Mouse (Mus musculus) intestine, embryonic 14.5 days (tissue): ENCODE results near the gene Ccdc122. TPM values are rescaled to one million over a fixed set of nuclear protein-coding genes. Genes with fewer than 3 reads are reported as not detected.
"Not testable (repeated sequence)": the region's sequence is repeated elsewhere in the genome, so short reads cannot be mapped to it uniquely, and the experiment has no call there.

Experiments
- ATAC-seq: fragments of 200-750 bp; cut with Nextera tagmentation; replicated peaks from 2 replicates; pipeline ENCODE4 v1.8.0; 2017; ENCODE audit warnings: low read depth, moderate number of reproducible peaks, moderate TSS enrichment, moderate library complexity; ENCODE audit not compliant: low FRiP score, low TSS enrichment
- DNase-seq: peaks from one replicate; pipeline ENCODE4 v3.0.0-alpha.2; 2018; ENCODE audit warnings: low spot score
- H3K27ac ChIP-seq: fragments of 300-500 bp; sonication (generic); 2 replicates; pipeline ENCODE4 v1.5.1; 2014; ENCODE audit warnings: low read depth, mild to moderate bottlenecking, control low read depth
- H3K27me3 ChIP-seq: fragments of 300-500 bp; sonication (generic); replicated peaks from 2 replicates; pipeline ENCODE4 v1.6.1; 2014; ENCODE audit warnings: low read length, control low read depth; ENCODE audit not compliant: control insufficient read depth, insufficient read depth
- H3K36me3 ChIP-seq: fragments of 300-500 bp; sonication (generic); 2 replicates; pipeline ENCODE4 v1.6.1; 2014; ENCODE audit warnings: low read length, control low read depth; ENCODE audit not compliant: control insufficient read depth, insufficient read depth
- H3K4me1 ChIP-seq: fragments of 300-500 bp; sonication (generic); replicated peaks from 2 replicates; pipeline ENCODE4 v1.6.1; 2014; ENCODE audit warnings: low read length, control low read depth, mixed read lengths; ENCODE audit not compliant: control insufficient read depth, insufficient read depth
- H3K4me2 ChIP-seq: fragments of 300-500 bp; sonication (generic); 2 replicates; pipeline ENCODE4 v1.6.1; 2014; ENCODE audit warnings: low read length
- H3K4me3 ChIP-seq: fragments of 300-500 bp; sonication (generic); 2 replicates; pipeline ENCODE4 v1.5.1; 2014; ENCODE audit warnings: low read depth, low read length, control low read depth, mixed read lengths
- H3K9ac ChIP-seq: fragments of 300-500 bp; sonication (generic); 2 replicates; pipeline ENCODE4 v1.6.1; 2014; ENCODE audit warnings: mild to moderate bottlenecking, low read length
- H3K9me3 ChIP-seq: fragments of 300-500 bp; sonication (generic); 2 replicates; pipeline ENCODE4 v1.6.1; 2016; ENCODE audit warnings: low read length, control low read depth; ENCODE audit not compliant: control insufficient read depth
- WGBS: fragments of 180-500 bp; shearing (Covaris S2); extraction: QIAGEN DNeasy Blood & Tissue Kit; methylation state at CpG from one replicate; pipeline ENCODE4 v1.1.7; 2014; 5-methylcytosine and 5-hydroxymethylcytosine counted together
- polyA plus RNA-seq: library from polyadenylated mRNA; unstranded; fragments of >200 nt; fragmentation: Nextera tagmentation; extraction: Ambion mirVana; gene quantifications from 2 replicates; pipeline ENCODE4 v1.2.1, GENCODE M21; 2014

Gene Ccdc122
- polyA plus RNA-seq, 1 experiment from 2014 or later = 3.9 TPM

- no peak overlapping the region for H3K27ac ChIP-seq
These were observed 1.4 kb downstream of the Ccdc122 start for GRCm38 (mm10) chr14:77037832-77038425.

DNA sequence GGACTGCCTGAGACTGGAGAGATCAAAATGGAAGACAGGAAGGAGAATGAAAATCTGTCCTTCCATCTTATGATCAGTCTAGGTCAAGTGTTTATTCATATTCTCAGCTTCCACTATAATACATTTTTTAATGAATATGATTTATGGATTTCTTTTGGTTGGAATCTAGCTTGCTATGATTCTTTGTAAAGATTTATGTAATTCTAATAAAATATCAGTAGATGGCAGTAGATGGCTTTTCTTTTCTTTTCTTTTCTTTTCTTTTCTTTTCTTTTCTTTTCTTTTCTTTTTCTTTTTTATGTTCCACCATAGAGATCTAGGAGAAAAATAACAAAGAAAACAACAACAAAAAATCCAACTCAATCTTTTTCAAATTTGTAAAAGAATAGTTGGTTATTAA is 16.7 kb downstream of the Ccdc122 start:
- no peaks in the 10 kb centered on the region for H3K36me3 ChIP-seq
- no peak overlapping the region for H3K4me2 ChIP-seq
- ATAC-seq (no peak), DNase-seq (no peak)
- no peaks in the 10 kb centered on the region for H3K4me1 ChIP-seq
- no peaks in the 10 kb centered on the region for H3K9me3 ChIP-seq
- no peak overlapping the region for H3K4me3 ChIP-seq
- H3K27ac ChIP-seq = no peak overlapping the region
- no peak overlapping the region for H3K9ac ChIP-seq
- no peaks in the 10 kb centered on the region for H3K27me3 ChIP-seq

More at GRCm38 (mm10) chr14:77037832-77038425, 1.4 kb downstream of the Ccdc122 start:
- 85% methylated on average over 8 of the region's 8 CpGs for WGBS
- Histone ChIP-seq H3K4me2 (no peak overlapping the region), H3K9ac (no peak overlapping the region), H3K27me3 (no peaks in the 10 kb centered on the region), H3K36me3 (no peaks in the 10 kb centered on the region), H3K4me3 (no peak overlapping the region), H3K4me1 (peaks cover 6% of the 10 kb centered on the region; the same call in 1 of the 2 replicates), H3K9me3 (no peaks in the 10 kb centered on the region)
- DNase-seq (no peak), ATAC-seq (no peak)

GRCm38 (mm10) chr14:77069361-77069760 is 32.8 kb downstream of the Ccdc122 start:
- Histone ChIP-seq H3K9me3 (no peaks in the 10 kb centered on the region), H3K9ac (no peak overlapping the region), H3K4me3 (no peak overlapping the region), H3K36me3 (no peaks in the 10 kb centered on the region), H3K4me1 (no peaks in the 10 kb centered on the region), H3K27me3 (no peaks in the 10 kb centered on the region), H3K4me2 (no peak overlapping the region), H3K27ac (no peak overlapping the region)
- ATAC-seq (no peak), DNase-seq (no peak)
- 90% methylated on average over 1 of the region's 1 CpGs for WGBS

GRCm38 (mm10) chr14:77081248-77081647 is 44.7 kb downstream of the Ccdc122 start:
- Histone ChIP-seq H3K36me3 (no peaks in the 10 kb centered on the region), H3K9ac (no peak overlapping the region), H3K4me3 (no peak overlapping the region), H3K27ac (no peak overlapping the region), H3K4me1 (no peaks in the 10 kb centered on the region), H3K4me2 (no peak overlapping the region), H3K27me3 (no peaks in the 10 kb centered on the region), H3K9me3 (no peaks in the 10 kb centered on the region)
- DNase-seq (no peak), ATAC-seq (no peak)
- 85% methylated on average over 5 of the region's 5 CpGs for WGBS

DNA sequence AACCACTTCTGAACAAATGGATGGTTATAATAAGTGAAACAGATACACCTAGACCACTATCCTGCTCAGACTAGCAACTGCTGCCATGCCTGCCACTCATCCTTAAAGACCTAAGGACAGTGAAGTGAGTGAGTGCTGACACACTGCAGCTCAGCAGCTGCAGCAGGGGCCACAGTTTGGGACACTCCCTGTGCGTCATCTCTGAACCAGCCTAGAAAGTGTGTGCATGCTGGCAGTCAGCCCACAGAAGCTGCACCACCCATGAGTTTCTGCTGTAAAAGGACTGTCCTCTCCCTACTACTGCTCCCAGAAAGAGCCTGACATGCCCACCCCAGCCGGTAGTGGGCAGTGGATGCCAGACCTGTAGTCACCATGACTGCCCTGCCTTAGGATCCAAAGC is 63.7 kb downstream of the Ccdc122 start:
- WGBS = 78% methylated on average over 2 of the region's 2 CpGs

DNA sequence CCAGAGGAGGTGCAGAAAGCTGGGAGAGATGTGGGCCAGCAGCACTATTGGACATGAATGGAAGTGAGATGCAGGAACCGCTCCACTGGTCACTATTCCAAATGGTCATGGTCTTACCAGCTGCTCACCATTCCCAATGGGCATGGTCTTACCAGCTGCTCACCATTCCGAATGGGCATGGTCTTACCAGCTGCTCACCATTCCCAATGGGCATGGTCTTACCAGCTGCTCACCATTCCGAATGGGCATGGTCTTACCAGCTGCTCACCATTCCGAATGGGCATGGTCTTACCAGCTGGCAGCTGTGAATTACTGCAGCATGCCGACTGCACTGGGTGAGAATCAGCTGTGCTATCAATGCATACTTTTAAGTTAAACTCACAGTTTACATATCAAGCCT is 74.0 kb downstream of the Ccdc122 start:
- ATAC-seq, H3K4me3 ChIP-seq, H3K9me3 ChIP-seq, H3K4me2 ChIP-seq, H3K27me3 ChIP-seq, H3K36me3 ChIP-seq, DNase-seq, H3K4me1 ChIP-seq, H3K27ac ChIP-seq, H3K9ac ChIP-seq: not testable (repeated sequence)
- WGBS = 89% methylated on average over 5 of the region's 5 CpGs

More for the DNA sequence above, 63.7 kb downstream of the Ccdc122 start:
- H3K27ac ChIP-seq = no peak overlapping the region
- H3K4me2 ChIP-seq = no peak overlapping the region
- no peaks in the 10 kb centered on the region for H3K36me3 ChIP-seq
- no peaks in the 10 kb centered on the region for H3K9me3 ChIP-seq
- ATAC-seq = no peak
- H3K9ac ChIP-seq = no peak overlapping the region
- H3K4me1 ChIP-seq = no peaks in the 10 kb centered on the region
- H3K27me3 ChIP-seq = no peaks in the 10 kb centered on the region
- DNase-seq = no peak
- no peak overlapping the region for H3K4me3 ChIP-seq

GRCm38 (mm10) chr14:77130612-77131011 is 94.0 kb downstream of the Ccdc122 start:
- H3K36me3 ChIP-seq = no peaks in the 10 kb centered on the region
- no peak overlapping the region for H3K4me2 ChIP-seq
- H3K9me3 ChIP-seq = no peaks in the 10 kb centered on the region
- H3K4me3 ChIP-seq = no peak overlapping the region
- no peak overlapping the region for H3K27ac ChIP-seq
- no peak for DNase-seq
- H3K27me3 ChIP-seq = no peaks in the 10 kb centered on the region
- H3K4me1 ChIP-seq = no peaks in the 10 kb centered on the region
- no peak for ATAC-seq
- no peak overlapping the region for H3K9ac ChIP-seq
- WGBS = 88% methylated on average over 5 of the region's 5 CpGs

GRCm38 (mm10) chr14:77136936-77137335 is 100.4 kb downstream of the Ccdc122 start:
- ATAC-seq = no peak
- no peaks in the 10 kb centered on the region for H3K27me3 ChIP-seq

More at GRCm38 (mm10) chr14:77136936-77137335, 100.4 kb downstream of the Ccdc122 start:
- H3K9ac ChIP-seq = no peak overlapping the region
- no peak overlapping the region for H3K27ac ChIP-seq
- no peak for DNase-seq
- H3K4me3 ChIP-seq = no peak overlapping the region
- 61% methylated on average over 6 of the region's 6 CpGs for WGBS
- H3K4me2 ChIP-seq = no peak overlapping the region
- H3K4me1 ChIP-seq = no peaks in the 10 kb centered on the region
- no peaks in the 10 kb centered on the region for H3K36me3 ChIP-seq
- no peaks in the 10 kb centered on the region for H3K9me3 ChIP-seq
